In the genomic region with DNA sequence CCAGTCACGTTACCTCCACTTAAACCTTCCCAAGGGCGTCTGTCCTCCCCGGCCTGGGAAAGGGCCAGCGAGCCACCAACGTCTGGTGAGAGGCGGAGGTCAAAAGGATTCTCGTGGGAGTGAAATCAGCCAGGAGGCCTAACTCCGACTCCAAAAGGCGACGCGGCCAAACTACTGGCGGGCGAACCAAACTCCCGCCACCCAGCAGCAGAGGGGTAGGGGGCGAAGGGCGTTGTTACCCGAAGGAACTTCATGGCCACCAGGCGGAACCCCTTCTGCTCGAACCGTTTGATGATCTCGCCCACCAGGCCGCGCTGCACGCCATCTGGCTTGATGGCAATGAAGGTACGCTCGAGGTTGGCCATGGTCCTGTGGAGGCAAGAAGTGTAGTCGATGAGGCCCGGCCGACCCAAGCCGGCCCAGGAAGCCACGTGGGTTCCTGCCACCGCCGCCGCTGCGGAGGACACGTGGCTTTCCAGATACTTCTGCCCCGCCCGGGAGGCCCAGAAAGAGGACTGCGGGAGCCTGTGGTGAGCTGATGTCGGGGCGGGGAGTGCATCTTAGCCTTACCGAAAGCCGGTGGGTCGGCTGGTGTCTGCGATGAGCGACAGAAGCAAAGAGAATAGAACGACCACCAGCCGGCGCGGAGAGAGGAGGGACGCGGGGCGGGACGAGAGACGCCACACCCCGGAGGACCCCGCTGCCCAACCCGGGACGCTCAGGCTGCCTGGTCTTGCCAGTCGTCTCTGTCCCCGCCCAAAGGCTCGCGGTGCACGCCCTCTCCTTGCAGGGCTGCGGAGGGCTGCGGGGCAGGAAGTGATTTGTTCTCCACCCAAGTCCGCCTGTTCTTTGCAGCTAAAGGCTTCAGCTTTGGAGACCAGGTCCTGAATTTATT, we compare ENCODE assay signal across 8 mouse cellular contexts. TPM values are rescaled to one million over a fixed set of nuclear protein-coding genes. Genes with fewer than 3 reads are reported as not detected.
DNase-seq lines count a peak whose midpoint lies in the region; ATAC-seq and TF ChIP-seq lines count a peak whose summit lies in the region.

No protein-coding gene starts in this region.

- peak overlapping the region; percentile 72 for H3K4me3 ChIP-seq in cortical plate, adult 2 months (ENCODE audit: insufficient read depth, low read length)

- DNase-seq in adipocyte (ENCODE audit: low spot score): peak; percentile 86
- peak; percentile 85 to 88 for DNase-seq in gastrocnemius, adult 8-10 months (ENCODE audit: low spot score in 2 of 2)
- DNase-seq in induced T-regulatory cell, adult 2 months (ENCODE audit: low read depth): peak; percentile 95
- DNase-seq in left cerebral cortex, adult 8-10 months (ENCODE audit: low spot score in 2 of 2): peak; percentile 78 to 81
- peak; percentile 85 for DNase-seq in right cerebral cortex, adult 2 months (ENCODE audit: low spot score in 2 of 2)
- peak; percentile 75 for DNase-seq in urinary bladder, postnatal 10 days (ENCODE audit: low spot score)

- TF ChIP-seq CTCF in cortical plate, adult 2 months (IDR thresholded peaks at IDR 0.05; ENCODE audit: extremely low read depth, insufficient read depth, low read length): no peak

- ATAC-seq in megakaryocyte, adult 5-6 weeks (ENCODE audit: poor library complexity, severe bottlenecking): peak; percentile 98

- peak overlapping the region; percentile 31 for H3K27ac ChIP-seq in cortical plate, adult 2 months (ENCODE audit: insufficient read depth, low read length)

- peak; percentile 69 for TF ChIP-seq POLR2A in cortical plate, adult 2 months (IDR thresholded peaks at IDR 0.05; ENCODE audit: extremely low read depth, insufficient read depth, low read length)

- H3K4me1 ChIP-seq in cortical plate, adult 2 months (ENCODE audit: control insufficient read depth, insufficient read depth, low read length): no peaks in the 10 kb centered on the region

RNA-seq across cellular contexts. Expression of gene Nme2, which starts 0.6 kb away (rescaled TPM):
- 108 and 129 TPM in 2 replicates for polyA plus RNA-seq in cortical plate, adult 2 months (2012; rRNA removed)
- 100 to 1,000 TPM; 682 to 772 (median 716) TPM for total RNA-seq in gastrocnemius, adult 8-10 months (2022)
- total RNA-seq in left cerebral cortex, adult 8-10 months (2022): 10 to 100 TPM; 67.9 to 99.0 (median 86.3) TPM
- total RNA-seq in megakaryocyte, adult 5-6 weeks (2015): 290 and 330 TPM in 2 replicates
- total RNA-seq in megakaryocyte, adult 5-6 weeks (2017): 148 and 149 TPM in 2 replicates

RNA-seq across cellular contexts. Expression of gene Gm20390, which starts 12.6 kb away (rescaled TPM):
- 67.5 and 82.7 TPM in 2 replicates for polyA plus RNA-seq in cortical plate, adult 2 months (2012; rRNA removed)
- 10 to 100 TPM in 2 of 4 experiments, 1 to 10 TPM in 2; 7.0 to 15.4 (median 9.8) TPM for total RNA-seq in gastrocnemius, adult 8-10 months (2022)
- total RNA-seq in left cerebral cortex, adult 8-10 months (2022): 100 to 1,000 TPM in 3 of 4 experiments, 10 to 100 TPM in 1; 98.4 to 117 (median 112) TPM
- total RNA-seq in megakaryocyte, adult 5-6 weeks (2015): 16.0 and 55.5 TPM in 2 replicates
- not detected in 2 replicates for total RNA-seq in megakaryocyte, adult 5-6 weeks (2017)

RNA-seq across cellular contexts. Expression of gene Nme1, which starts 12.8 kb away (rescaled TPM):
- 220 and 244 TPM in 2 replicates for polyA plus RNA-seq in cortical plate, adult 2 months (2012; rRNA removed)
- 10 to 100 TPM; 10.3 to 24.4 (median 11.8) TPM for total RNA-seq in gastrocnemius, adult 8-10 months (2022)
- total RNA-seq in left cerebral cortex, adult 8-10 months (2022): 100 to 1,000 TPM in 1 of 4 experiments, 10 to 100 TPM in 3; 87.0 to 108 (median 92.1) TPM
- 53.5 and 71.1 TPM in 2 replicates for total RNA-seq in megakaryocyte, adult 5-6 weeks (2015)
- total RNA-seq in megakaryocyte, adult 5-6 weeks (2017): 62.1 and 71.2 TPM in 2 replicates

RNA-seq across cellular contexts. Expression of gene Spag9, which starts 40.4 kb away (rescaled TPM):
- polyA plus RNA-seq in cortical plate, adult 2 months (2012; rRNA removed): 126 and 130 TPM in 2 replicates
- total RNA-seq in gastrocnemius, adult 8-10 months (2022): 100 to 1,000 TPM; 142 to 167 (median 160) TPM
- 100 to 1,000 TPM; 247 to 289 (median 277) TPM for total RNA-seq in left cerebral cortex, adult 8-10 months (2022)
- total RNA-seq in megakaryocyte, adult 5-6 weeks (2015): 36.9 and 44.9 TPM in 2 replicates
- total RNA-seq in megakaryocyte, adult 5-6 weeks (2017): 65.2 and 73.2 TPM in 2 replicates

Comparison
In these comparisons a context has a peak if more than half of its experiments do, and no peak if none do; other contexts are left out.
1. Peak in every context shown above with its lines: DNase-seq, ATAC-seq, H3K4me3 ChIP-seq and H3K27ac ChIP-seq.